Mouse (Mus musculus) left cerebral cortex, postnatal 36 days (tissue): Measurements from ENCODE around the gene Akap13. TPM values are rescaled to one million over a fixed set of nuclear protein-coding genes. Genes with fewer than 3 reads are reported as not detected.
A peak's percentile ranks its signal among the peaks of the same experiment; 100 is the strongest.
"Not testable (repeated sequence)": the region's sequence is repeated elsewhere in the genome, so short reads cannot be mapped to it uniquely, and the experiment has no call there.

Experiments
- DNase-seq, 2 experiments: peaks; one replicate each; pipeline ENCODE4 v3.0.0; 2021 to 2022; ENCODE audit warnings: low spot score in 2 of 2, mixed read lengths in 1 of 2
- intact Hi-C: fragments of 180-260 bp; cut with DNase I; formaldehyde crosslinking; loops from one replicate; pipeline ENCODE4 v1.15.1; 2025
- total RNA-seq, 2 experiments: library from RNA; stranded (reverse); gene quantifications; 2 replicates each; pipeline ENCODE4 v1.2.3; 2021

Akap13 gene
- total RNA-seq, 2 experiments from 2014 or later, result 17.4 to 26.4 TPM

- intact Hi-C loops, result no loop called here
Observed at GRCm38 (mm10) chr7:75769909-75770308, 314.6 kb downstream of the Akap13 start.

GRCm38 (mm10) chr7:75774095-75775078 lies 319.1 kb downstream of the Akap13 start:
- not testable (repeated sequence) for DNase-seq

More at GRCm38 (mm10) chr7:75769909-75770308, 314.6 kb downstream of the Akap13 start:
- no peak for DNase-seq

GRCm38 (mm10) chr7:75778053-75778452 lies 322.7 kb downstream of the Akap13 start:
- no peak for DNase-seq
- intact Hi-C loops, result no loop called here

More at GRCm38 (mm10) chr7:75774095-75775078, 319.1 kb downstream of the Akap13 start:
- intact Hi-C loops, result not testable (repeated sequence)

- intact Hi-C loops, result no loop called here
- DNase-seq, result no peak
Observed at GRCm38 (mm10) chr7:75780812-75781211, 325.5 kb downstream of the Akap13 start.

GRCm38 (mm10) chr7:75781298-75781947 lies 326.1 kb downstream of the Akap13 start:
- intact Hi-C loops, result no loop called here
- no peak for DNase-seq

GRCm38 (mm10) chr7:75781948-75782722 lies 326.8 kb downstream of the Akap13 start:
- intact Hi-C loops, result no loop called here
- peak; percentile 75 for DNase-seq

- DNase-seq, result no peak
- intact Hi-C loops, result no loop called here
Observed at GRCm38 (mm10) chr7:75782723-75783011, 327.3 kb downstream of the Akap13 start.

- intact Hi-C loops, result no loop called here
- no peak for DNase-seq
Observed at GRCm38 (mm10) chr7:75785388-75786328, 330.3 kb downstream of the Akap13 start.

- intact Hi-C loops, result loop anchor here (1.0 kb wide), 1 partner anchor 49 kb away; no protein-coding TSS in a partner anchor
- DNase-seq, result no peak
Observed at GRCm38 (mm10) chr7:75786812-75787211, 331.5 kb downstream of the Akap13 start.

DNA sequence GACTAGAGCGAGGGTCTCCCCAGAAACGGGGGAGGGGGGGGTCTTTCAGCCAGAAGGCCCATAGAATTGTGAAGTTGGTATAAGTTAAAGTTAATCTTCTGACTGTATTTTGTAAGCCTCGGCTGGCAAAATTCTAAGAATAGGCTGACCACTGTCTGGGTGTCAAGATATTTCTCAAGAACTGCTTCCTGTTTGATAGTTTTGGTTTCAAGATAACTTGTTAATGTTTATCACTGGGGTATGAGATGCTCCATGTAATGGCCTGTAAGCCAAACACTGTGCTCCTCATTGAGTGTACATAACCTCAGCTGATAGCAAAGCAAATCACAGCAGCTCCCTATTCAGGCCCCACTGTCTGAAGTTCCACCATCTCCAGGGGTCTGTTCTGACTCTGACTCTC lies 332.0 kb downstream of the Akap13 start:
- intact Hi-C loops, result loop anchor here (1.0 kb wide), 1 partner anchor 49 kb away; no protein-coding TSS in a partner anchor
- no peak for DNase-seq

DNA sequence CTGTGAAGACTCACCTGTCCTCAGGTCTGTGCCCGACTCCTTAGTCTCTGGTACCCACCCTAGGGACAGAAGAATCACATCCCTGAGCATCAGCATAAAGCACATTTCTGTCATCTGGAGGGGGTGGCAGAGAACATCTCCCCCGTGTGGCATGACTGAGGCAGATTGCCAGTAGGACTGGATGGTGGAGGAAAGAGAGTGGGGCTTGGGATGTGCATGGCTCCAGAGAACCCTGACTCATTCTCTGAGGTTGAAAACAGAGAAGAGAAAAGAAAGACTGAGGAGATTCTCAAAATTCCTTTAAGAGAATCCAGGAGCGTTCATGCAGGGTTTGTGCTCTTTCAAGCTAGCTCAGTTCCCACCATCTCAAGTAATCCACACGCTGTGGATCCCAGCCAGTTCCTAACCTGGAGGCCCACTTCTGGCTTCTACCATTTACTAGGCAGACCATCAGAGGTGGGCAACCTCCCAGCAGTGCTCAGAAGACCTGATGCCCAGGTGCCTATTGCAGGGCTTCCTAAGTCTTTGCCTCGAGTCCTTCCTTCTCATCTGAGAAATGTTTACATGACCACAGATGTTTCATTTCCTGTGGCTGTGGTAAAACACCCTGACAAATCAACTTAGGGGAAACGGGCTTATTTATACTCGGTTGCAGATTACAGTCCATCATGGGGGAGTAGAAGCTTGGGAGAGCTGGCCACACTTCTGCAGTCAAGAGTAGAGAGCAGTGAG lies 332.9 kb downstream of the Akap13 start:
- DNase-seq, result not testable (repeated sequence)

GRCm38 (mm10) chr7:75788801-75789135 lies 333.4 kb downstream of the Akap13 start:
- intact Hi-C loops, result not testable (repeated sequence)

More for the DNA sequence above, 332.9 kb downstream of the Akap13 start:
- intact Hi-C loops, result not testable (repeated sequence)

DNA sequence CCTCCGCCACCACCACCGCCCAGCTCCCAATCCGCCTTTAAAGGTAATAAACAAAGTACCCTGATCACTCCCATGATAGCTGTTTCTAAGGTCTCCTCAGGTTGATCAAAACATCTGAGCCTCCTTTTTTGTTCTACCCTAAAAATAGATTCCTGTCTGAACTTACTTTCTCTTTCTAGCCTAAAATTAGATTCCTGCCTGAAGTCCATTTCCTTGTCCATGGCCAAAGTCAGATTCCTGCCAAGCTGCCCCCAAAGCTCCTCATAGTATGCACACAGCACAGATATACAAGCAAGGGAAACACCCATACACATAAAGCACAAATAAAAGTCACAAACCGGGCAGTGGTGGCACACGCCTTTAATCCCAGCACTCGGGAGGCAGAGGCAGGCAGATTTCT lies 334.4 kb downstream of the Akap13 start:
- intact Hi-C loops, result no loop called here
- DNase-seq, result no peak

More at GRCm38 (mm10) chr7:75788801-75789135, 333.4 kb downstream of the Akap13 start:
- not testable (repeated sequence) for DNase-seq

- DNase-seq, intact Hi-C loops: not testable (repeated sequence)
Observed at GRCm38 (mm10) chr7:75791092-75791837, 335.9 kb downstream of the Akap13 start.

DNA sequence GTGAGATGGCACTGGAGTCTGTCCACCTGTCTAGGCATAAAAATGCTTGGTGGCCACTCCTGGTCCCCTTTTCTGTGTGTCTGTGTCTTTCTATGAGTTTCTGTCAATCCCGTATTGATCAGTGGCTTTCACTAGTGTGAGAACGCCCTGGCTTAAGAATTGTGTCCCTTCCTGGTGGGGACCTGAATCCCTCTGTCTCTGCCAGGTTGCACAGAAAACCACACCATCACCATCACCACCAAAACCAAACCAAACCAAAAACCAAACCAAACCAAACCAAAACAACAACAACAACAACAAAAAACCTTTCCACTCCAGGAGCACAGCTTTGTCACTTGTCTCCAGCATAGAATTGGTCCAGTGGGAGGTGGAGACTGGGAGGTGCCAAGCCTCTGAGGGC lies 337.8 kb downstream of the Akap13 start:
- intact Hi-C loops, result no loop called here
- DNase-seq, result no peak

DNA sequence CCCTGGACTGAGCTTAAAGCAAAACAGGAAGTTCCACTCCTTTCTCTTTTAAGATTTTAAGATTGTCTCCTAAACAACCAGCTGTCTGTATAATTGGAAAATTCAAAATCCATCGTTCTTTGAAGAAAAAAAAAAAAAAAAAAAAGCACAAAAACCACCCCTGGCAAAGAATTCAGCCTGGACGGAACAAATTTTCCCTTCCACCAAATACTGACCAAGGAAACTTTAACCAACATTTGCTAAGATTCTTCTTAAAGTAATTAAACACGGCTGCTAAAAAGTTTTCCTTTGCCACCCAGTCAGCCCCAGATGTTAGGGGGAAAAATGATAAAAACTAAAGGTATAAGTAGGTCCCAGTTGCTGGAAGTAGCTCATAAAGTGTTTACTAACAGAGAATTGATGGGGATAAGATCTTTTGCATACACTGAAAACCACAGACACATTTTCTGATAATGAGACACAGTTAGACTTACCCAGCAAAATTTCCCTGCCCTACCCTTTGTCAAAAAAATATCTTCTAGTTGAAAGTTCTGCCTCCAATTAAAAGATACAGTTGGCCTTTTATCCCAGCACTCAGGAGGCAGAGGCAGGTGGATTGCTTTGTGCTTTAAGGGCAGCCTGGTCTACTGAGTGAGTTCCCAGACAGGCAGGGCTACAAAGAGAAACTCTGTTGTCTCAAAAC lies 338.5 kb downstream of the Akap13 start:
- intact Hi-C loops, result no loop called here
- no peak for DNase-seq

DNA sequence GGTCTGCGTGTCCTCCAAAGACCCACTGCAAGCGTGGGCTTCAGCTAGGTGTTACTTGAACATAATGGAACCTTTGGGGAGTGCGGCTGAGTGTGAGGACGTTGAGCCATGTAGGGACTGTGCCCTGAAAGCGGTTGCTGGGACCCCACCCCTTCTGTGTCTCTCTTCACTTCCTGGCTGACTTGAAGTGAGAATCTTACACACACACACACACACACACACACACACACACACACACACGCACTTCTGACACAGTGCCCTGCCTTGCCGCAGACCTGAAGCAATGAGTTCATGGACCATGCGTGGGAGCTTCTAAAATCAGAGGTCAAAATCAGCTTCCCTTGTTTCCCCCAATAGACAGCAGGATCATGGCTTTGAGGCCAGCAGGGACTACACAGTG lies 339.8 kb downstream of the Akap13 start:
- intact Hi-C loops, result loop anchor here (5.0 kb wide), 1 partner anchor 43 kb away; no protein-coding TSS in a partner anchor
- DNase-seq, result no peak
